Mouse (Mus musculus): ENCODE measurements around the gene Rad51b. TPM values are rescaled to one million over a fixed set of nuclear protein-coding genes. Genes with fewer than 3 reads are reported as not detected.

Rad51b gene
- total and polyA plus RNA-seq, 3 experiments: 0.47 to 0.50 (median 0.49) TPM

GRCm38 (mm10) chr12:79854507-79854906 lies 557.4 kb downstream of the Rad51b start:
- intact Hi-C loops (cut with DNase I): no loop called here
- H3K27me3 ChIP-seq (ENCODE audit: control insufficient read depth, insufficient read depth, low read length): no peaks in the 10 kb centered on the region
- peak in 1 of 2 experiments; percentile 13 for DNase-seq
- no peak overlapping the region for H3K4me3 ChIP-seq
- H3K4me1 ChIP-seq (ENCODE audit: control insufficient read depth, insufficient read depth, low read length): peaks cover 15% of the 10 kb centered on the region
- no peaks in the 10 kb centered on the region for H3K79me2 ChIP-seq (replicated peaks; ENCODE audit: control insufficient read depth, insufficient read depth, low read length)
- peaks cover 5% of the 10 kb centered on the region for H3K36me3 ChIP-seq (ENCODE audit: control insufficient read depth, insufficient read depth, low read length)
- TF ChIP-seq EP300 (IDR thresholded peaks at IDR 0.05; ENCODE audit: insufficient read depth, low read depth, low read length) (no peak), POLR2A (IDR thresholded peaks at IDR 0.05; ENCODE audit: insufficient read depth, low read depth, low read length) (no peak), CTCF (IDR thresholded peaks at IDR 0.05) (no peak)
- no peak overlapping the region for H3K27ac ChIP-seq
- no peak overlapping the region for H3K9ac ChIP-seq (ENCODE audit: low read depth, low read length)
- 95% methylated on average over 2 of the region's 2 CpGs for WGBS

GRCm38 (mm10) chr12:79856116-79856909 lies 559.2 kb downstream of the Rad51b start:
- Histone ChIP-seq H3K9ac (ENCODE audit: low read depth, low read length) (no peak overlapping the region; the same call in 1 of the 2 replicates), H3K27me3 (ENCODE audit: control insufficient read depth, insufficient read depth, low read length) (no peaks in the 10 kb centered on the region), H3K4me3 (no peak overlapping the region), H3K79me2 (replicated peaks; ENCODE audit: control insufficient read depth, insufficient read depth, low read length) (no peaks in the 10 kb centered on the region), H3K36me3 (ENCODE audit: control insufficient read depth, insufficient read depth, low read length) (peaks cover 5% of the 10 kb centered on the region), H3K27ac (peak overlapping the region; percentile 62), H3K4me1 (ENCODE audit: control insufficient read depth, insufficient read depth, low read length) (peaks cover 18% of the 10 kb centered on the region)
- 30% methylated on average over 11 of the region's 11 CpGs for WGBS
- DNase-seq: peak; percentile 85 to 86
- TF ChIP-seq POLR2A (IDR thresholded peaks at IDR 0.05; ENCODE audit: insufficient read depth, low read depth, low read length) (peak; percentile 27; the same call in 1 of the 2 replicates), EP300 (IDR thresholded peaks at IDR 0.05; ENCODE audit: insufficient read depth, low read depth, low read length) (0 out of 2 replicates have a peak, but pooled peaks have one; percentile 46), CTCF (IDR thresholded peaks at IDR 0.05) (no peak)
- intact Hi-C loops (cut with DNase I): no loop called here

- no peak overlapping the region for H3K9ac ChIP-seq (ENCODE audit: low read depth, low read length)
- no peak for DNase-seq
- H3K36me3 ChIP-seq (ENCODE audit: control insufficient read depth, insufficient read depth, low read length): peaks cover 5% of the 10 kb centered on the region
- H3K4me1 ChIP-seq (ENCODE audit: control insufficient read depth, insufficient read depth, low read length): peaks cover 18% of the 10 kb centered on the region
- 83% methylated on average over 6 of the region's 6 CpGs for WGBS
- TF ChIP-seq EP300 (IDR thresholded peaks at IDR 0.05; ENCODE audit: insufficient read depth, low read depth, low read length) (no peak), POLR2A (IDR thresholded peaks at IDR 0.05; ENCODE audit: insufficient read depth, low read depth, low read length) (no peak), CTCF (IDR thresholded peaks at IDR 0.05) (no peak)
- no peak overlapping the region for H3K27ac ChIP-seq
- H3K27me3 ChIP-seq (ENCODE audit: control insufficient read depth, insufficient read depth, low read length): no peaks in the 10 kb centered on the region
- no peaks in the 10 kb centered on the region for H3K79me2 ChIP-seq (replicated peaks; ENCODE audit: control insufficient read depth, insufficient read depth, low read length)
- no peak overlapping the region for H3K4me3 ChIP-seq
- intact Hi-C loops (cut with DNase I): no loop called here
These were observed 560.6 kb downstream of the Rad51b start for GRCm38 (mm10) chr12:79857704-79858103.

GRCm38 (mm10) chr12:79858336-79858735 lies 561.3 kb downstream of the Rad51b start:
- peaks cover 18% of the 10 kb centered on the region for H3K4me1 ChIP-seq (ENCODE audit: control insufficient read depth, insufficient read depth, low read length)
- 88% methylated on average over 11 of the region's 11 CpGs for WGBS

GRCm38 (mm10) chr12:79859354-79860247 lies 562.5 kb downstream of the Rad51b start:
- Histone ChIP-seq H3K36me3 (ENCODE audit: control insufficient read depth, insufficient read depth, low read length) (peaks cover 5% of the 10 kb centered on the region), H3K4me1 (ENCODE audit: control insufficient read depth, insufficient read depth, low read length) (peaks cover 23% of the 10 kb centered on the region), H3K79me2 (replicated peaks; ENCODE audit: control insufficient read depth, insufficient read depth, low read length) (no peaks in the 10 kb centered on the region), H3K9ac (ENCODE audit: low read depth, low read length) (0 out of 2 replicates have a peak overlapping the region, but pooled peaks have one; percentile 2), H3K27me3 (ENCODE audit: control insufficient read depth, insufficient read depth, low read length) (no peaks in the 10 kb centered on the region), H3K27ac (peak overlapping the region; percentile 69), H3K4me3 (no peak overlapping the region)
- DNase-seq: peak; percentile 62 to 84
- intact Hi-C loops (cut with DNase I): no loop called here
- TF ChIP-seq CTCF (IDR thresholded peaks at IDR 0.05) (no peak), EP300 (IDR thresholded peaks at IDR 0.05; ENCODE audit: insufficient read depth, low read depth, low read length) (peak; percentile 51; the same call in 1 of the 2 replicates)
- WGBS: 34% methylated on average over 14 of the region's 14 CpGs

More at GRCm38 (mm10) chr12:79858336-79858735, 561.3 kb downstream of the Rad51b start:
- no peak overlapping the region for H3K9ac ChIP-seq (ENCODE audit: low read depth, low read length)
- peak in 1 of 2 experiments; percentile 15 for DNase-seq
- H3K27ac ChIP-seq: no peak overlapping the region
- peaks cover 5% of the 10 kb centered on the region for H3K36me3 ChIP-seq (ENCODE audit: control insufficient read depth, insufficient read depth, low read length)
- TF ChIP-seq CTCF (IDR thresholded peaks at IDR 0.05) (no peak), POLR2A (IDR thresholded peaks at IDR 0.05; ENCODE audit: insufficient read depth, low read depth, low read length) (no peak), EP300 (IDR thresholded peaks at IDR 0.05; ENCODE audit: insufficient read depth, low read depth, low read length) (no peak)
- no peak overlapping the region for H3K4me3 ChIP-seq
- intact Hi-C loops (cut with DNase I): no loop called here
- H3K27me3 ChIP-seq (ENCODE audit: control insufficient read depth, insufficient read depth, low read length): no peaks in the 10 kb centered on the region
- no peaks in the 10 kb centered on the region for H3K79me2 ChIP-seq (replicated peaks; ENCODE audit: control insufficient read depth, insufficient read depth, low read length)

All from heart, adult 2 months (tissue).